Mouse (Mus musculus): ENCODE results near the gene Tdg.

The Tdg gene

DNA sequence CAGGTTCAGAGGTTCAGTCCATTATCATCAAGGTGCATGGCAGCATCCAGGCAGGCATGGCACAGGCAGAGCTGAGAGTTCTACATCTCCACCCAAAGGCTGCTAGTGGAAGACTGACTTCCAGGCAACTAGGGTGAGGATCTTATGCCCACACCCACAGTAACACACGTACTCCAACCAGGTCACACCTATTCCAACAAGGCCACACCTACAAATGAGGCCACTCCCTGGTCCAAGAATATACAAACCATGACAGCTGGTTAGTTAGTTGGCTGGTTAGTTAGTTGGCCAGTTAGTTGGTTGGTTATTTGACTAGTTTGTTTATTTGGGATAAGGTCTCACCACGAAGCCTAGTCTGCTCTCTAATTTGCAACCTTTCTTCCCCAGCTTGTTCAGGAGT lies 33.7 kb downstream of the Tdg start:
- no peak for DNase-seq

DNA sequence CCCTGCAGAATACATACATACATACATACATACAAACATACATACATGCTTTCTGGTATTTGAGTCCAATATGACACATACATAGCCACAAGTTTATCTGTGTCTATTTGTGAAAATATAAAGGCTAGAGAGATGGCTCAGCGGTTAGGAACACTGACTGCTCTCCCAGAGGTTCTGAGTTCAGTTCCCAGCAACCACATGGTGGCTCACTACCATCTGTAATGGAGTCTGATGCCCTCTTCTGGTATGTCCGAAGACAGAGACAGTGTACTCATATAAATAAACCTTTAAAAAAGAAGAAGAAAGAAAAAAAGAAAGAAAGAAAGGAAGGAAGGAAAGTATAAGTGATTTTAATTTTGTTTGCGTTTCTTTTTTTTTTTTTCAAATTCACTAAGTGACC lies 36.3 kb downstream of the Tdg start:
- DNase-seq = no peak

DNA sequence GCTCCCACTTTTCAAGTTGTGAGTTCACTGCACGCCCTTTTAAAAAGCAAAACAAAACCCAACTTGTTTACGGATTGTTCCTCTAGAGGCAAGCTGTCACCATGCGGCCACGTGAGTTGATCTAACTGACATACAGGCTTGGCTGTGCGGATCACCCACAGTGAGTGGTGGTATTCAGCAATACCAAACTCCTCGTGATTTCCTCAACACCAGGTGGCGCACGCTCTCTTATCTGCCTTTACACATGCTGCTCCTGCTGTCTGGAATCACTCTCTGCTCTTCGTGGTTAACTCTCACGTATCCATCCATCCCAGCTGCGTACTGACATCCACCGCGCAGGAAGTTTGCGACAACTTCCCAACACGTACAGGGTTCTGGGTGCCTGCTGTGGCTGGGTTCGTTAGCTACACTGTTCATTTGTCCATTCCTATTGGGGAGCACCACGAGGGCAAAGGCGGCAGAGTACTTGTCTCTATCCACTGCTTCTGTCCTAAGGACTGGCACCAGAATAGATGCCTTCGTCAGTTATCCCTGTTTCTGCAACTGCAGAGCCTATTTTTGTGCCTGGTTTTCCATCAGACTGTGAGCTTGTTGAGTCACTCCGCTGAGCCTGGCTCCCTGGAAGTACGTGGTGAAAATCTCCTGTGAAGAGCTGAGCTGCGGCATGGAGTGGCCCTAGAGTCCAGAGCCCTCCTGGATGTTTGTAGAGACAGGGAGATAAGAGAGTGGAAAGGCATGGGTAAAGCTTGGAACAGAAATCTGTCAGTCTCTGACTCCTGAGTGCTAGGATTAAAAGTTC lies 37.0 kb downstream of the Tdg start:
- DNase-seq = peak; percentile 84

DNA sequence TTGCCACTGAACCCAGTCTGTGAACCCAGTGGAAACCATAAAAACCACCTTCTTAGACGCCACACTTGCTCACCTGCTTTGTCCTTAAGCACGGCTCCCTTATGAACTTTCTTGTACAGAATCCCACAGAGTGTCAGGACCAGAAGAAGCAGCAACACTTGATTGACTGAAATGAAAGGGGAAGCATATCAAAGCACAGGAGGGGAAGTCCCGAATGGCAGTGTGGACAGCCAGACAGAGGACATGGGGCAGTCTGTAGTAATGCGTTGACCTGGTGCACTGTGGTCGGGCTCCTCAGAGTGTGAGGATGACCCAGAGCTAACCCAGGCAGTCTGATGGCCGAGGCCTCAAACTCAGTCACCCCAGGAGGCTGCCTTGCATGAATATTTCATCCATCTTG lies 40.6 kb downstream of the Tdg start:
- DNase-seq = no peak

DNA sequence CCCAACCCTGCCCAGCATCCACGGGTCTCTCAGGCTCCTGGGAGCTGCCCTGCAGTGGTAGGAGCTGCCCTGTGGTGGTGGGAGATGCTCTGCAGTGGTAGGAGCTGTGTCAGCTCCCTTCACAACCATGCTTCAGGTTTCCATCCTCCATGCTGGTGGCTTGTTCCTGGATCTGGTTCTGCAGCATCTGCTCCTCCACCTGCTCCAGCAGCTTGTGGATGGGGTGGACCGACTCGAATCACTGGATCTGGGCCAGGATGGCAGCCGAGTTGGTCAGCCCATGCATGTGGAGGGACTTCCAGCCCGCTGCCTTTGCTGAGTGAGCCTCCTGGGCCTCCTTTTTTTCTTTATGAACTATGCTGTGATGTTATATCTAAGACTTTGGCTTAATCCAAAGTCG lies 47.3 kb downstream of the Tdg start:
- DNase-seq = no peak

DNA sequence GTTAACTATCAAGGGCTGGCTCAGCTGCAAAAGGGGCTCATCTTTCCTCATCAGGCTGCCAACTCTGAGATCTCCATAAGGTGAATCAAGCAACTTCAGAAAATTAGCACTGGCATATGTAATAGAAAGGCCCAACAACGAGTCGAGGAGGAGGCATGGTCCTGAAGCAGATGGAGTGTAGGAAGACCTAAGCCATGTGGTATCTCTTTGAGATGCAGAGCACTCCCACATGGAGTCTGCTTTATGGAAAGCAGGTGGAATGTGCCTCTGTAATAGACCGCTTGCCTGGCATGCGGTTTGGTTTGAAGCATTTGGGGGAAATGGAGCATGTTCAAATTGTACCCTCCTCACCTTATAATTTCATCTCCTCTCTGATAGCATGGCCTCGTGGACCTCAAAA lies 51.1 kb downstream of the Tdg start:
- no peak for DNase-seq

DNA sequence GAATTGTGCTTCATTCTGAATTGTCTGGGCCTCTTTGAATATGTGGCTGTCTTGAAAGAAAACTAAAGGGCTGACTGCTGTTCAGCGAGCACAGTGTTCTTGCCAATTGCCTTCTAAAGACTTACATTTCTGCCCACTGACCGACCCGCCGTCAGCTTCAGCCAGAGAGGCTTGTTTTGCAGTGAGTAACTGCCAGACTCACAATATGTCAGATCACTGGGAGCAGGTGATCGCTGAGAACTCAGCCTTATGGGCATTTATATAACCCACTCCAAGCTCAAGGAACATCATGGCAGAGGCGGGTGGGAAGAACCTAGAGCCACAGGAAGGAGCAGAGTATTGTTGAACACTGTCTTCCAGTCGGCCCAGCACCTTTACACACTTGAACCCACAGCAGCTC lies 52.0 kb downstream of the Tdg start:
- DNase-seq = no peak

DNA sequence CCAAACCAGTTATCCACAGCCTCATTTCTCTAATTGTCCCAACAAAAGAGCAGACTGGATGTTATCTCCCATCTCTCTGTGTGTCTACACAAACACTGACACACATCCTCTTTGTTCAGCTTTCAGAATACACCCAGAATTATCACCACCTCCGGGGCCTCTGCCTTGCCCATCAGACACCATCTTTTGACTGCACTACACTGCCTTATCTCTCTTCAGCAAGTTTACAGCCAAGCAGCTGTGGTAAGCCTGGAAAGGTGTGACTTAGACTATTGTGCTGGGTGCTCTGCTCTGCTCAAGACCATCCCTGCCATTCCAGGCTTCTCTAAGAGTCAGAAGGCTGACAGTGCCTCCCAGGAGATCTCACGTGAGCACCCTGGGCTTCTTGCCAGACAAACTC lies 55.8 kb downstream of the Tdg start:
- peak; percentile 28 for DNase-seq

DNA sequence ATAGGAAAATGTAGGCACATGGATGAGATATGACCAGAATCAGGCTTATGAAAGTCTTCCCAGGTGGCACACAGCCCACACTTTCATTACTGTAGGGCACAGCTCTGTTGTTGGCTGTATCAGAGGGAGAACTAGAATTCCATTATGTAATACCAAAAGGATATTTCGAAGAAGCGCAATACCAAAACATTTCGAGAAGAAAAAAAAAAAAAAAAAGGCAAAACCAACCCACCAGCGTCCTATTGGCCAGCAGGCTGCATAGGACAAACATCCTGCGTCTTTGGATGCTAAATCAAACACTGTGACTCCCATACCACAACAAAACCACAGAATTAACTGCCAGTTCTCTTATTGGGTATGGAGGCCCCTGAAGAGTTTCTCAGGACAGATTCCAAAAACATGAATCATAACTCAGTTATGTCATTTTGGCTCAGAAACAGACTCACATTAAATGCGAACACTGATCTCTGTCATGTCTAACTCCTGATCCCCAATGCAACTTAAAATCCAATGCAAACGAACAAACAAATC lies 60.1 kb downstream of the Tdg start:
- DNase-seq = no peak

DNA sequence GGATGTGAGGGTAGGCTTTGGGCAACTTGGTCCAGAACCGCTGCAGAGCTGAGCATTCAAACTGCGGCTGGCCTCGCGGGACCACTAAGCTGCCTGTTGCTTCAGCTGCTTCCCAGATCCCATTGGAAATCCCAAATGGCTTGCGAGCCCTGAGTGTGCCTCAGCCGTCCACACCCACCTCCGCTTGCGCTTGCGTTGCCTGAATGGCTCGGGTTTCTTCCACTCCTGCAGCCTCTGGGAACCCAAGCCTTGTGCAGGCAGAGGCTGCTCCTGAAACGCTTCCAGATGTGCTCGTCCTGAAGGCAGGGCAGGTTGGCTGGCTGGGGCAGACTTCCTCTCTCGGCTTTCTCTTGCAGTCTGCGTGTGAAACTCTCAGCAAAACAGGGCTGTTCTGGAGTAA lies 60.9 kb downstream of the Tdg start, which contains the start of gene Glt8d2:
TSS of gene Glt8d2 (minus strand) at position 157 of the 400 bp plus-strand sequence.
- DNase-seq = peak; percentile 50

DNA sequence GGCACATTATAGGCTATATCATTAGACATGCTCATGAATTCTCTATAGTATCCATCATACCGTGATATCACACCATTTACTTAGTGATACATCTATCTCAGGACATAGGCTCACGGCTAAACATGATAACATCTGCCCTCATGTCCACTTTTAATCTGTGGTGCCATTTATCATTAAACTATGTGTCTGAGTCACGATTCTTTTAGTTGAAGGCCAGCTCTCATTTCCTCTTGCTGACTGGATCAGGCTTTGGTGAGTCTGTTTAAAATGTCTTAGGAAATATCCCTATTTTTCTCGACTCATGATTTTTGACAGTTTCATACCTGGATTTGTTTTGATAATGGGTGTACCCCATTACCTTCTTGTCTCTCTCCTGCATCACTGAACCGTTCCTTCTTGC lies 66.3 kb downstream of the Tdg start, which contains the start of gene Hcfc2:
TSS of gene Hcfc2 (plus strand) at position 205 of the 400 bp plus-strand sequence.
- no peak for DNase-seq

DNA sequence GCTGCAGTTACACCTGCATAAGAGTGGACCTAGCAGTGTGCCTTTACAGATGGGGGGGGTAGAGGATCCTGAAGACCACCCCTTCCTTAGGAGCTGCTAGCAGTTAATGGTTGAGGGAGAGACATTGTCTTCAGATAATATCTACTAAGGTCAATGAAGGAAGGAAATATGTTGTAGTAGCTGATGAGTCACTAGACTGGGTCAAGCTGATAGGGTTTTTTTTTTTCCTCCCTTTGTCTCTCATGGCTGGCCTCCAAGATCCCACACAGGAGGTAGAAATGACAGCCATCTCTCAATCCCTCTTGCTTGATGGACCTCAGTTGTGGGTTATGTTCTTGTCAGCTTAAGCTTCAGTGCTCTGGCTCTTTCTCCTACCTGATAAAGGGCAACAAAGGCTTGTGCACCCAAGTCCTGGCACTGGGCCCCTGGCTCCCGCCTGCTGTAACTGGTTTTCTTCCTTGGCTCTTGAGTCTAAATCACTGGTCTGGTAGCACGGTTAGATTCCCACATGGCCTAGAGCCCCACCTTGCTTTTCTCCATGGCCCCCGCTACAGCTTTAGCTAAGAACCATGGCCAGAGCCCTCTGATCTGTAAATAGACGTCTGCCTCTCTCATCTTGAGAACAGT lies 66.9 kb downstream of the Tdg start:
- DNase-seq = no peak

DNA sequence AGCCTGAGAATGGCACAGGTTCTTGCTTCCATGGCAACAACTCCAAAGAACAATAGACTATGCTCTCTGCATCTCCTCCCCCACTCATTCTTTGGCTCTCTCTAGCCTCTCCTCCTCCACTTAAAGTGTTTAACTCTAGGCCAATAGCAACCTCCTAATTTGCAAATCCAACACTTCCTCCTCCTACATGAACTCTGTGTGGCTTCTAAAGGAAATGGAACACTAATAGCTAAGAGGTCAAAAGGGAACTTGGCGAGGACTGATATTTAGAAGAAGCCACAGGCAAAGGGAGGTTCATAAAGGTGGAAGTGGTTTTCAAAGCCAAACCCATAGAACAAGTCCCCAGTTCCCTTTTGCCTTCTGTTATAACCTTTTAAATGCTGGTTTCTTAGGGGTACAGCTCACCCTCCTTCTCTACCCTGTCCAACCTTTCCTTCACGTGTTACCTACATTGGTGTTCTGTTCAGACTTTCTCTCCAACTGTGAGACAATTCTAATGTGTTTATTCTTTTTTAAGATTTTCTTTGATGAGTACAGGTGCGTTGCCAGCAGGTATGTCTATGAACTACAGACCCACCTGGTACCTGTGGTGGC lies 67.8 kb downstream of the Tdg start:
- DNase-seq = no peak

DNA sequence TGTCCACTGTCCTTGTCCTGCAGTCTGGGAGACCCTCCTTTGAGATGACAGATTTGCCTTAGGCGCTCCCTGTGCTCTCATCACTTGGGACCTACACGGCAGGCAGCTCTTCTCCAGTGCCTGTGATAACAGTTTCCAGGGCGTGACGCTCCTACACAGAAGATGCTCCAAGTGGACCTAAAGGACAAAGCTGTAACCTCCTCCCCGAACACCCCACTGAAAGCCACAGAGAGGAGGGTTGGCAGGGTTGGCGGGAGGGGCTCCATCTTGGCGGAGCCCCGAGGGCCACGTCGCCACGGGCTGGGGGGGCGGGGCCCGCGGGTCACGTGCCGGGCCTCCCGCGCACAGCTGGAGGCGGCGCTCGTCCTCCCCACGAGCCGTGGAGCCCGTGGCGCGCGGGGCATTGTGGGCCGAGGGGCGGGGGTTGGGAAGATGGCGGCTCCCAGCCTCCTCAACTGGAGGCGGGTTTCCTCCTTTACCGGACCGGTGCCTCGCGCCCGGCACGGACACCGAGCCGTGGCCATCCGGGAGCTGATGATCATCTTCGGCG lies 69.2 kb downstream of the Tdg start:
- DNase-seq = peak; percentile 90

DNA sequence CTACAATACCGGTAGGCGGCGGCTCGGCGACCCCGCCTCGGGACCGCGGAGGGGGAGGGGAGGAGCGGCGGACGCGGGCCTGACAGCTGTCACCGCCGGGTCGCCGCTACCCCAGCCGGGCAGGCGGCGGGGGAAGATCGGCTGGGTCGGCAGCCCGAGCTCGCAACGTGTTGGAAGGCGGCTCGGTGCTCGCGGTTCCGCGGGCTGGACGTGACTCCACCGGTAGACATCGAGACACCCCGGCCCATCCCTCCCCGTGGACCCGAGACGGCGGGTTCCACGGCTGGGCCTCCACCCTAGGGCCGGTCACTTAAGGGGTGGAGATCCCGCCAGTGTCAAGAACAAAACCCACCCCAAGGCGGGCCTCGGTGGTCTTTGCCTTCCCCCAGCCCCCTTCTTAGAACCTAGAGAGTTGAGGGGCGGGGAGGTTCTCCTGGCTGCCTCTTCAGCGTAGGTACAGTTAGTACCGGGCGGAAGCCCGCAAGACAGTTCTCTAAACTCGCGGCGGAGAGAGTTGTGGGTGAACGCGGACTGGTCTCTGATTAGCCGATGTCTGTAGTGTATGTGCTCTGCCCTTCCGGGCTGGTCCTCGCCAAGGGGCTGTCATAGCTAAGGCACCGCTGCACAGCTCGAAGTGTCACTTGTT lies 69.8 kb downstream of the Tdg start:
- DNase-seq = peak; percentile 57

All from liver (tissue).